Mouse (Mus musculus) intestine, postnatal 0 days (tissue): ENCODE measurements at regions not wholly inside any gene's neighbourhood (a gene's known extent, or its start where the extent isn't known, plus 50 kb on each side); places are given as distances from the start of the nearest gene placed in this dataset.

Experiments used
- ATAC-seq: fragments of 200-750 bp; cut with Nextera tagmentation; 2 replicates; pipeline ENCODE4 v1.8.0; 2017; ENCODE audit warnings: mild to moderate bottlenecking, moderate TSS enrichment, moderate library complexity
- H3K27ac ChIP-seq: fragments of 300-500 bp; sonication (generic); 2 replicates; pipeline ENCODE4 v1.5.1; 2014; ENCODE audit warnings: mild to moderate bottlenecking, low read depth, low read length, moderate library complexity
- H3K27me3 ChIP-seq: fragments of 300-500 bp; sonication (generic); replicated peaks from 2 replicates; pipeline ENCODE4 v1.6.1; 2014; ENCODE audit warnings: low read length, mixed read lengths; ENCODE audit not compliant: control insufficient read depth, insufficient read depth
- H3K36me3 ChIP-seq: fragments of 300-500 bp; sonication (generic); 2 replicates; pipeline ENCODE4 v1.6.1; 2014; ENCODE audit warnings: mild to moderate bottlenecking, moderate library complexity; ENCODE audit not compliant: control insufficient read depth, insufficient read depth
- H3K4me1 ChIP-seq: fragments of 300-500 bp; sonication (generic); replicated peaks from 2 replicates; pipeline ENCODE4 v1.6.1; 2014; ENCODE audit warnings: antibody characterized with exemption, low read length, mixed read lengths; ENCODE audit not compliant: control insufficient read depth, insufficient read depth
- H3K4me2 ChIP-seq: fragments of 300-500 bp; sonication (generic); replicated peaks from 2 replicates; pipeline ENCODE4 v1.6.1; 2014; ENCODE audit warnings: low read depth, mild to moderate bottlenecking, moderate library complexity
- H3K4me3 ChIP-seq: fragments of 300-500 bp; sonication (generic); 2 replicates; pipeline ENCODE4 v1.5.1; 2014; ENCODE audit warnings: low read depth, low read length
- H3K9ac ChIP-seq: fragments of 300-500 bp; sonication (generic); 2 replicates; pipeline ENCODE4 v1.6.1; 2014; ENCODE audit warnings: mild to moderate bottlenecking, low read depth, low read length
- H3K9me3 ChIP-seq: fragments of 300-500 bp; sonication (generic); 2 replicates; pipeline ENCODE4 v1.6.1; 2016; ENCODE audit warnings: mixed run types; ENCODE audit not compliant: control insufficient read depth
- CTCF ChIP-seq: sonication (generic); IDR thresholded peaks from 2 replicates; pipeline ENCODE4 v1.5.1; 2016; ENCODE audit warnings: low read depth, mild to moderate bottlenecking, control low read depth, antibody characterized with exemption, moderate library complexity
- WGBS: fragments of 180-500 bp; shearing (Covaris S2); extraction: QIAGEN DNeasy Blood & Tissue Kit; methylation state at CpG from one replicate; pipeline ENCODE4 v1.1.7; 2014; 5-methylcytosine and 5-hydroxymethylcytosine counted together

GRCm38 (mm10) chr9:47942761-47943583 is 218.9 kb upstream of the Nxpe4 start:
- Histone ChIP-seq H3K4me2 (no peak overlapping the region), H3K27ac (no peak overlapping the region), H3K36me3 (no peaks in the 10 kb centered on the region), H3K4me3 (no peak overlapping the region), H3K27me3 (no peaks in the 10 kb centered on the region), H3K9me3 (no peaks in the 10 kb centered on the region), H3K9ac (no peak overlapping the region), H3K4me1 (no peaks in the 10 kb centered on the region)
- ATAC-seq: no peak
- WGBS: 64% methylated on average over 11 of the region's 11 CpGs
- no peak for TF ChIP-seq CTCF

GRCm38 (mm10) chr9:47946226-47946625 is 215.6 kb upstream of the Nxpe4 start:
- no peaks in the 10 kb centered on the region for H3K4me1 ChIP-seq
- no peak overlapping the region for H3K4me2 ChIP-seq
- no peak overlapping the region for H3K9ac ChIP-seq
- no peak overlapping the region for H3K27ac ChIP-seq
- TF ChIP-seq CTCF: no peak
- no peaks in the 10 kb centered on the region for H3K27me3 ChIP-seq
- H3K9me3 ChIP-seq: no peaks in the 10 kb centered on the region
- WGBS: 46% methylated on average over 7 of the region's 7 CpGs
- no peak for ATAC-seq
- H3K4me3 ChIP-seq: no peak overlapping the region
- no peaks in the 10 kb centered on the region for H3K36me3 ChIP-seq

- Histone ChIP-seq H3K4me2 (no peak overlapping the region), H3K27ac (no peak overlapping the region), H3K4me3 (no peak overlapping the region), H3K9ac (no peak overlapping the region), H3K4me1 (no peaks in the 10 kb centered on the region), H3K27me3 (no peaks in the 10 kb centered on the region), H3K9me3 (no peaks in the 10 kb centered on the region), H3K36me3 (no peaks in the 10 kb centered on the region)
- TF ChIP-seq CTCF: no peak
- ATAC-seq: no peak
- 83% methylated on average over 3 of the region's 3 CpGs for WGBS
Measured at GRCm38 (mm10) chr9:47957881-47958280, 203.9 kb upstream of the Nxpe4 start.

GRCm38 (mm10) chr9:47958861-47959260 is 203.0 kb upstream of the Nxpe4 start:
- Histone ChIP-seq H3K36me3 (no peaks in the 10 kb centered on the region), H3K27ac (no peak overlapping the region), H3K9ac (no peak overlapping the region), H3K4me1 (no peaks in the 10 kb centered on the region), H3K4me2 (no peak overlapping the region), H3K9me3 (no peaks in the 10 kb centered on the region), H3K4me3 (no peak overlapping the region), H3K27me3 (no peaks in the 10 kb centered on the region)
- 94% methylated on average over 6 of the region's 6 CpGs for WGBS
- TF ChIP-seq CTCF: no peak
- no peak for ATAC-seq

- Histone ChIP-seq H3K9me3 (no peaks in the 10 kb centered on the region), H3K27me3 (no peaks in the 10 kb centered on the region), H3K4me1 (no peaks in the 10 kb centered on the region), H3K4me3 (no peak overlapping the region), H3K4me2 (no peak overlapping the region), H3K27ac (no peak overlapping the region), H3K9ac (no peak overlapping the region), H3K36me3 (no peaks in the 10 kb centered on the region)
- WGBS: 81% methylated on average over 4 of the region's 4 CpGs
- ATAC-seq: no peak
- TF ChIP-seq CTCF: no peak
Measured at GRCm38 (mm10) chr9:47961176-47961575, 200.6 kb upstream of the Nxpe4 start.

GRCm38 (mm10) chr9:47962161-47962560 is 199.7 kb upstream of the Nxpe4 start:
- Histone ChIP-seq H3K4me3 (no peak overlapping the region), H3K27me3 (no peaks in the 10 kb centered on the region), H3K4me1 (no peaks in the 10 kb centered on the region), H3K9me3 (no peaks in the 10 kb centered on the region), H3K36me3 (no peaks in the 10 kb centered on the region), H3K4me2 (no peak overlapping the region), H3K9ac (no peak overlapping the region), H3K27ac (no peak overlapping the region)
- WGBS: 64% methylated on average over 4 of the region's 4 CpGs
- no peak for ATAC-seq
- no peak for TF ChIP-seq CTCF
